Mouse (Mus musculus) bone marrow, adult 2 months (tissue): ENCODE data around the gene Ap1g1.

Experiments used
- CTCF ChIP-seq: fragments of 200-500 bp; IDR thresholded peaks from 2 replicates; pipeline ENCODE4 v1.5.1; 2011; ENCODE audit warnings: low read length, control low read depth; ENCODE audit not compliant: control insufficient read depth, insufficient read depth
- POLR2A ChIP-seq: fragments of 200-500 bp; IDR thresholded peaks from 2 replicates; pipeline ENCODE4 v1.6.1; 2011; ENCODE audit warnings: low read depth, mild to moderate bottlenecking, control low read depth, low read length, borderline replicate concordance; ENCODE audit not compliant: control insufficient read depth

DNA sequence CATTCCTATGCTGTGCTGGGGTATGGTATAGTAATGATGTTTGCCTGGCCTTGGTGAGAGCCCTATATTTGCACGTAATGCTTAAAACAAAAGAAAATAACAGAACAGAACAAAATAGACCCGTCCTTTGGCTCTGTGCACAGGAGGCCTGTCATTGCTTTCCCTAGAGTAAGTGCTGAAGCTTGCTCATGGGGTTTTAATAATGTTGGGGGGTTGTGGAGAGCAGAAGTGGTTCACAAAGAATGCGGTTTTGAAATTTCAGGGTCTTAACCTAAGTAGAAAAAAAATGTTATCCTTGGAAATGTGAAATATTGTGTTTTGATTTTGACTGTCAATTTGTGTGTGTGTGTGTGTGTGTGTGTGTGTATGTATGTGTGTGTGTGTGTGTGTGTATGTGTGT, 70.6 kb downstream of the Ap1g1 start:
- TF ChIP-seq CTCF (no peak), POLR2A (no peak)
